Mouse (Mus musculus) c-Kit-positive CD71-positive TER-119-negative erythroid progenitor cells, embryonic 14.5 days (primary cell): ENCODE results near the gene Ssty1.
"Not testable (repeated sequence)": the region's sequence is repeated elsewhere in the genome, so short reads cannot be mapped to it uniquely, and the experiment has no call there.

Source experiments
- DNase-seq: peaks from one replicate; pipeline ENCODE4 v3.0.0-alpha.2; 2013; ENCODE audit warnings: low read depth

Ssty1 gene

GRCm38 (mm10) chrY:18088816-18089215 is at the start of gene Ssty1:
TSS of gene Ssty1 (plus strand) at chrY:18089116.
- not testable (repeated sequence) for DNase-seq

GRCm38 (mm10) chrY:18061712-18062111 is 27.2 kb upstream of the Ssty1 start, which contains the start of gene Gm21764:
TSS of gene Gm21764 (minus strand) at chrY:18061812.
- not testable (repeated sequence) for DNase-seq
